20 mouse cellular contexts compared by ENCODE assay signal in the genomic region with DNA sequence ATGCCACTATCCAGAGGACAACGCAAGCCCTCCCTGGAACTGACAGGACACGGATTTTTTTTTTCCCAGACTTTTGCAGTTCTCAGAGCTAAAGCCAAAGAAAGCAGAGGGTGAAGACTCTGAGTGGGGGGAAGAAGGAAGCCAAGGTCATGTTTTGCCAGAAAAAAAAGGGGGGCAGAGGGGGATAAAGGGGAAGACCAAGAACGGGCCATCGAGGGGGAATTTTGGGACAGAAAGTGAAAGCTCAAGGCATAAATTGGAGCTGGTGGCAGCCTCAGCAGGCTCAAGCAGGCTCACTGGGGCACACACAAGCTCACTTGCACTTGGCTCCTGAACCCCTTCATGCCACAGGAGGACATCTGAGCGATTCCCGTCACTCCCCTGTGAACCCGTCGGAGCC. TPM values are rescaled to one million over a fixed set of nuclear protein-coding genes. Genes with fewer than 3 reads are reported as not detected.
DNase-seq lines count a peak whose midpoint lies in the region; TF ChIP-seq lines count a peak whose summit lies in the region.
"Not testable (repeated sequence)": the region's sequence is repeated elsewhere in the genome, so short reads cannot be mapped to it uniquely, and the experiment has no call there.
"Had no signal": no experiment of that assay in that cellular context is flagged by ENCODE, and none has a peak within 500 bp of the region (broad histone marks: within the 10 kb centered on the region; RNA-seq: fewer than 3 reads in every experiment).

Gene Gm2564 (plus strand): TSS at position 301 of the 400 bp plus-strand sequence.

- H3K4me1 ChIP-seq in kidney, adult 2 months (ENCODE audit: control insufficient read depth, insufficient read depth, low read length); thymus, adult 2 months (replicated peaks; ENCODE audit: control insufficient read depth, insufficient read depth, low read length): not testable (repeated sequence)

- TF ChIP-seq CTCF in kidney, adult 2 months (conservative IDR thresholded peaks at IDR 0.05; ENCODE audit: insufficient read depth, insufficient read length, low read depth, low read length); thymus, adult 2 months (IDR thresholded peaks at IDR 0.05; ENCODE audit: borderline replicate concordance, control insufficient read depth, extremely low read depth, insufficient read depth, low read length, poor library complexity): not testable (repeated sequence)

- H3K27ac ChIP-seq in kidney, adult 2 months (ENCODE audit: insufficient read depth, low read depth, low read length); thymus, adult 2 months (ENCODE audit: control insufficient read depth, insufficient read depth, low read length): not testable (repeated sequence)

- no CpG with 5 or more reads among the region's 8 CpGs for whole genome bisulfite sequencing in kidney, adult 2 months
- no CpG with 5 or more reads among the region's 8 CpGs for WGBS in thymus, adult 2 months

- not testable (repeated sequence) for H3K27me3 ChIP-seq in kidney, adult 2 months (replicated peaks; ENCODE audit: control insufficient read depth, insufficient read depth, low read length); thymus, adult 2 months (ENCODE audit: control insufficient read depth, insufficient read depth, low read length)

- TF ChIP-seq POLR2A in kidney, adult 2 months (IDR thresholded peaks at IDR 0.05; ENCODE audit: low read depth, low read length); thymus, adult 2 months (IDR thresholded peaks at IDR 0.05; ENCODE audit: control insufficient read depth, extremely low read depth, insufficient read depth, low read length, poor library complexity): not testable (repeated sequence)

- H3K36me3 ChIP-seq in kidney, adult 2 months (ENCODE audit: control insufficient read depth, insufficient read depth, low read length); thymus, adult 2 months (ENCODE audit: control insufficient read depth, insufficient read depth, low read length): not testable (repeated sequence)

- not testable (repeated sequence) for H3K4me3 ChIP-seq in kidney, adult 2 months (ENCODE audit: insufficient read depth, low read depth, low read length); thymus, adult 2 months (ENCODE audit: control insufficient read depth, insufficient read depth, low read length)

- intact Hi-C loops in left cerebral cortex, postnatal 25 days (cut with DNase I), result not testable (repeated sequence)

- not testable (repeated sequence) for DNase-seq in adrenal gland, adult 2 months; kidney, adult 2 months; layer of hippocampus, postnatal 10 days (ENCODE audit: low spot score in 2 of 2); layer of hippocampus, postnatal 36 days; left cerebral cortex, adult 8-10 months (ENCODE audit: low spot score in 2 of 2); left cerebral cortex, postnatal 25 days (ENCODE audit: low spot score in 2 of 2); thymus, adult 2 months

RNA-seq across cellular contexts. Expression of gene Gm2564, which starts in this region (rescaled TPM):
- 10 to 100 TPM; 14.5 to 24.0 TPM for total RNA-seq in adrenal gland, adult 2 months (2021)
- 13.6 and 16.2 TPM in 2 replicates for polyA plus RNA-seq in adrenal gland, adult 2 months (2012; rRNA removed)
- polyA plus RNA-seq in kidney, adult 2 months (2012; rRNA removed), result 6.3 and 10.6 TPM in 2 replicates
- 10 to 100 TPM; 11.5 to 12.2 TPM for total RNA-seq in layer of hippocampus, postnatal 10 days (2021)
- total RNA-seq in layer of hippocampus, postnatal 36 days (2021), result 10 to 100 TPM; 10.2 to 15.9 TPM
- total RNA-seq in left cerebral cortex, adult 8-10 months (2022), result 10 to 100 TPM; 12.8 to 17.7 (median 15.2) TPM
- total RNA-seq in left cerebral cortex, postnatal 25 days (2021), result 10 to 100 TPM; 11.4 to 14.2 TPM
- 15.6 and 26.6 TPM in 2 replicates for polyA plus RNA-seq in thymus, adult 2 months (2012; rRNA removed)
- total RNA-seq: CH12.LX; common myeloid progenitor, adult 5-6 weeks; forebrain, postnatal 0 days; G1E; hematopoietic stem cell, adult 5-6 weeks had no signal
- polyA plus RNA-seq: embryonic facial prominence, embryonic 12.5 days; embryonic facial prominence, embryonic 15.5 days; forebrain, embryonic 11.5 days; forebrain, embryonic 14.5 days; forebrain, postnatal 0 days; G1E; heart, embryonic 14.5 days; hindbrain, embryonic 12.5 days; hindbrain, embryonic 15.5 days; Patski had no signal
